Mouse (Mus musculus) brain, embryonic 14.5 days (tissue): ENCODE measurements around the gene Myb. TPM values are rescaled to one million over a fixed set of nuclear protein-coding genes. Genes with fewer than 3 reads are reported as not detected.

ENCODE experiments used
- DNase-seq: peaks from one replicate; pipeline ENCODE4 v3.0.0-alpha.2; 2011; ENCODE audit warnings: low read depth
- CTCF ChIP-seq: fragments of 200-500 bp; IDR thresholded peaks from 2 replicates; pipeline ENCODE4 v1.5.1; 2012; ENCODE audit warnings: inconsistent platforms, mild to moderate bottlenecking, moderate library complexity, borderline replicate concordance; ENCODE audit not compliant: insufficient read depth, insufficient read length; ENCODE audit errors: extremely low read depth
- POLR2A ChIP-seq: fragments of 200-500 bp; IDR thresholded peaks from 2 replicates; pipeline ENCODE4 v1.6.1; 2012; ENCODE audit warnings: mild to moderate bottlenecking, inconsistent platforms, borderline replicate concordance; ENCODE audit not compliant: poor library complexity, insufficient read depth, insufficient read length, severe bottlenecking; ENCODE audit errors: extremely low read depth
- polyA plus RNA-seq: library from polyadenylated mRNA; depleted of rRNA; stranded (reverse); fragments of >200 nt; gene quantifications from 2 replicates; pipeline ENCODE4 v1.2.3, GENCODE M21; 2012

Myb gene
- polyA plus RNA-seq, 1 experiment, result 4.8 TPM

- TF ChIP-seq CTCF (no peak), POLR2A (no peak)
- DNase-seq, result no peak
Observed at GRCm38 (mm10) chr10:21105206-21105605, 55.6 kb downstream of the Myb start.

- no peak for TF ChIP-seq POLR2A
- no peak for TF ChIP-seq CTCF
Observed at GRCm38 (mm10) chr10:21102689-21103088, 58.1 kb downstream of the Myb start.

GRCm38 (mm10) chr10:21101948-21102347 is 58.8 kb downstream of the Myb start:
- no peak for TF ChIP-seq POLR2A
- no peak for TF ChIP-seq CTCF
- DNase-seq, result peak; percentile 56

More at GRCm38 (mm10) chr10:21102689-21103088, 58.1 kb downstream of the Myb start:
- no peak for DNase-seq

GRCm38 (mm10) chr10:21100646-21101249 is 60.0 kb downstream of the Myb start:
- no peak for TF ChIP-seq CTCF
- TF ChIP-seq POLR2A, result no peak
- DNase-seq, result no peak

- no peak for TF ChIP-seq POLR2A
- TF ChIP-seq CTCF, result no peak
- no peak for DNase-seq
Observed at GRCm38 (mm10) chr10:21099515-21099914, 61.3 kb downstream of the Myb start.

- DNase-seq, result no peak
- TF ChIP-seq POLR2A (no peak), CTCF (no peak)
Observed at GRCm38 (mm10) chr10:21095541-21095940, 65.2 kb downstream of the Myb start.

GRCm38 (mm10) chr10:21094896-21095295 is 65.9 kb downstream of the Myb start:
- TF ChIP-seq POLR2A, result no peak
- no peak for TF ChIP-seq CTCF
- DNase-seq, result no peak

- TF ChIP-seq POLR2A (no peak), CTCF (no peak)
- no peak for DNase-seq
Observed at GRCm38 (mm10) chr10:21093301-21093700, 67.5 kb downstream of the Myb start.

GRCm38 (mm10) chr10:21092501-21093270 is 68.1 kb downstream of the Myb start:
- TF ChIP-seq CTCF, result no peak
- no peak for TF ChIP-seq POLR2A
- no peak for DNase-seq

- DNase-seq, result peak; percentile 47
- TF ChIP-seq POLR2A, result no peak
- TF ChIP-seq CTCF, result no peak
Observed at GRCm38 (mm10) chr10:21090922-21091700, 69.7 kb downstream of the Myb start.

- no peak for TF ChIP-seq POLR2A
- no peak for TF ChIP-seq CTCF
- no peak for DNase-seq
Observed at GRCm38 (mm10) chr10:21089541-21089940, 71.2 kb downstream of the Myb start.

GRCm38 (mm10) chr10:21087614-21088232 is 73.1 kb downstream of the Myb start:
- TF ChIP-seq POLR2A (no peak), CTCF (no peak)

More at GRCm38 (mm10) chr10:21087614-21088232, 73.1 kb downstream of the Myb start:
- peak; percentile 78 for DNase-seq
